Mouse (Mus musculus) embryo, embryonic 11.5 days (tissue): ENCODE data around the gene Zan.

Experiments used
- DNase-seq: peaks from one replicate; pipeline ENCODE4 v3.0.0-alpha.2; 2012; ENCODE audit warnings: low read depth, low spot score

Zan gene

GRCm38 (mm10) chr5:137476964-137477363, at the start of gene Zan:
Zan (minus strand) TSS chr5:137477064.
- DNase-seq, result no peak

- DNase-seq, result no peak
These were observed 49.5 kb upstream of the Zan start for GRCm38 (mm10) chr5:137526192-137526936.

GRCm38 (mm10) chr5:137525511-137525910, 48.6 kb upstream of the Zan start:
- no peak for DNase-seq

GRCm38 (mm10) chr5:137524671-137525070, 47.8 kb upstream of the Zan start:
- DNase-seq, result no peak

GRCm38 (mm10) chr5:137524251-137524515, 47.3 kb upstream of the Zan start:
- DNase-seq, result no peak

GRCm38 (mm10) chr5:137523396-137524250, 46.8 kb upstream of the Zan start:
- DNase-seq, result no peak

GRCm38 (mm10) chr5:137522711-137523110, 45.8 kb upstream of the Zan start:
- DNase-seq, result no peak

GRCm38 (mm10) chr5:137521861-137522260, 45.0 kb upstream of the Zan start:
- DNase-seq, result no peak

- DNase-seq, result no peak
These were observed 43.1 kb upstream of the Zan start for GRCm38 (mm10) chr5:137519691-137520550.

GRCm38 (mm10) chr5:137518436-137518835, 41.6 kb upstream of the Zan start, which contains the start of gene Gigyf1:
Gigyf1 (plus strand) TSS chr5:137518548.
- DNase-seq, result no peak

- no peak for DNase-seq
These were observed 37.9 kb upstream of the Zan start for GRCm38 (mm10) chr5:137514811-137515210.

- DNase-seq, result no peak
These were observed 37.3 kb upstream of the Zan start for GRCm38 (mm10) chr5:137513951-137514721.

GRCm38 (mm10) chr5:137512847-137513794, 36.3 kb upstream of the Zan start:
- no peak for DNase-seq

GRCm38 (mm10) chr5:137511706-137512105, 34.8 kb upstream of the Zan start:
- DNase-seq, result no peak

GRCm38 (mm10) chr5:137510573-137511390, 33.9 kb upstream of the Zan start:
- DNase-seq, result no peak

- peak; percentile 54 for DNase-seq
These were observed 33.2 kb upstream of the Zan start for GRCm38 (mm10) chr5:137510014-137510501.

- DNase-seq, result no peak
These were observed 27.2 kb upstream of the Zan start for GRCm38 (mm10) chr5:137504041-137504440.

GRCm38 (mm10) chr5:137502667-137503110, 25.8 kb upstream of the Zan start:
- DNase-seq, result peak; percentile 71
